Mouse (Mus musculus): ENCODE measurements around the gene Aebp2. TPM values are rescaled to one million over a fixed set of nuclear protein-coding genes. Genes with fewer than 3 reads are reported as not detected.
"Not testable (repeated sequence)": the region's sequence is repeated elsewhere in the genome, so short reads cannot be mapped to it uniquely, and the experiment has no call there.

The Aebp2 gene
- total and polyA plus RNA-seq, 2 experiments from 2014 or later = 5.2 to 14.8 TPM

DNA sequence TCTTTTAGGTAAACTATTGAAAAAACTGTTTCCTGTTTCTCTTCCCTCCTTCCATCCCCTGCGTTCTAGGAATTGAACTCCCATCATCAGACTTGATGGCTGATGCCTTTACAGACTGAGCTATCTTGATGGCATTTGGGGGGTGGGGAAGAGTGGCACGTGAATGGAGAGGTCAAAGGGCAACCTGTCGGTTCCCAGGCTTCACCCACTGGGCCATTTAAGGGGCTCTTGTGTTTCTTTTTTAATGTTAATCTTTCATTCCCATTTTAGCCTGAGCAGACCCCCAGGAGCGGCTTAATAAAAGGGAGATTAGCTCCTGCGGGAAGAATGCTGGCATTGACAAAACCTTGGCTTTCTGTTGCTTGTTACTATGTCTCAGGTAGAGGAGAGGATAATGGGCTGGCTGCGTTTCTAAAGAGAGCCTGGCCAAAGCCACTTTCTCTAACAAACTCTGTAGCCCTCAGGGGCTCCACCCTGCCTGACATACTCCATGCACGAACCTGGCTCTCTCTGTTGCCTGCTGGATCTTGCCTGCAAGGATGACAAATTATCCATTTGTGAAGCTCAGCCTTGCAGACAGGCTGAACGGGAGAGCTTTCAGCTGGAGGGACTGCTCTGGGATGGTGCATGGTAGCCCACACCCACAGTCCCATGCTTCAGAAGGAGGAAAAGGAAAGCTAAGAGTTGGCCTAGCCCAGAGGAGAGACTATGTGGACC lies 19.1 kb upstream of the Aebp2 start:
- Histone ChIP-seq H3K36me3 (replicated peaks; ENCODE audit: control insufficient read depth, insufficient read depth, low read length) (no peaks in the 10 kb centered on the region), H3K4me1 (ENCODE audit: control insufficient read depth, insufficient read depth) (no peaks in the 10 kb centered on the region), H3K9me3 (replicated peaks; ENCODE audit: control insufficient read depth, low read length) (no peaks in the 10 kb centered on the region), H3K27ac (ENCODE audit: low read depth) (no peak overlapping the region), H3K4me2 (ENCODE audit: low read depth, low read length) (no peak overlapping the region), H3K9ac (replicated peaks; ENCODE audit: low read depth, low read length) (no peak overlapping the region), H3K4me3 (ENCODE audit: low read depth, low read length) (no peak overlapping the region), H3K27me3 (ENCODE audit: control insufficient read depth, insufficient read depth, low read length) (no peaks in the 10 kb centered on the region)
- DNase-seq (ENCODE audit: low spot score) (no peak), ATAC-seq (ENCODE audit: insufficient read depth, low read depth) (no peak)
- no peak for TF ChIP-seq EP300 (IDR thresholded peaks at IDR 0.05; ENCODE audit: low read depth)
- TF ChIP-seq CTCF (IDR thresholded peaks at IDR 0.05; ENCODE audit: low read depth) = no peak
- 31% methylated on average over 8 of the region's 8 CpGs for whole genome bisulfite sequencing

DNA sequence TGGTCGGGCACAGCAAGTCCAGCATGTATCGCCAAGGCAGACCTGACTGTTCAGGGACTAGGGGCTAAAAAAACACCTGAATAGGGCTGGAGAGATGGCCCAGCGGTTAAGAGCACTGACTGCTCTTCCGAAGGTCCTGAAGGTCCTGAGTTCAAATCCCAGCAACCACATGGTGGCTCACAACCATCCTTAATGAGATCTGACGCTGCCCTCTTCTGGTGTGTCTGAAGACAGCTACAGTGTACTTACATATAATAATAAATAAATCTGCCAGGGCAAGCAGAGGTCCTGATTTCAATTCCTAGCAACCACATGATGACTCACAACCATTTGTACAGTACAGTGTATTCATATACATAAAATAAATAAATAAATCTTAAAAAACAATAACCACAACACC lies 17.3 kb upstream of the Aebp2 start:
- not testable (repeated sequence) for DNase-seq (ENCODE audit: low spot score); H3K9me3 ChIP-seq (replicated peaks; ENCODE audit: control insufficient read depth, low read length); H3K36me3 ChIP-seq (replicated peaks; ENCODE audit: control insufficient read depth, insufficient read depth, low read length); H3K4me3 ChIP-seq (ENCODE audit: low read depth, low read length); ATAC-seq (ENCODE audit: insufficient read depth, low read depth); H3K27ac ChIP-seq (ENCODE audit: low read depth); H3K9ac ChIP-seq (replicated peaks; ENCODE audit: low read depth, low read length); H3K4me2 ChIP-seq (ENCODE audit: low read depth, low read length); H3K27me3 ChIP-seq (ENCODE audit: control insufficient read depth, insufficient read depth, low read length); H3K4me1 ChIP-seq (ENCODE audit: control insufficient read depth, insufficient read depth)
- WGBS = 92% methylated on average over 5 of the region's 5 CpGs

DNA sequence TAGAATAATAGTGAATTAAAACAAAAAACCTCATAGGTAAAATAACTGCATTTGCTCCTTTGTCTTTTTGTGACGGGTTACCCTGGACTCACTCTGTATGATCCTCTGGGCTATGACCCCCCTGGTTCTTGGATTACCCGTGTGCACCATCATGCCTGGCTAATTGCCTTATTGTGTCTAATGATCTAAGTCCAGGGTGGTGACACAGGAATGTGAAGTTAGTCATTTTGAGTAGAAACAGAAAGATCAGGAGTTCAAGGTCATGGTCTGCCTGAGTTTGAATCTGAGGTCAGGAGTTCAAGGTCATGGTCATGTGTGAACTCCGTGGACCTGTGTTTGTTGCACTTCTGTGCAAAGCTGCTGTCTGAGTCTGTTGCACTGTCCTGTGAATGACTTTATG lies 16.7 kb upstream of the Aebp2 start:
- no peak for ATAC-seq (ENCODE audit: insufficient read depth, low read depth)
- WGBS = 66% methylated on average over 3 of the region's 3 CpGs

GRCm38 (mm10) chr6:140606534-140606933 lies 15.9 kb upstream of the Aebp2 start:
- no peaks in the 10 kb centered on the region for H3K9me3 ChIP-seq (replicated peaks; ENCODE audit: control insufficient read depth, low read length)
- H3K27me3 ChIP-seq (ENCODE audit: control insufficient read depth, insufficient read depth, low read length) = no peaks in the 10 kb centered on the region
- no peak overlapping the region for H3K9ac ChIP-seq (replicated peaks; ENCODE audit: low read depth, low read length)
- DNase-seq (ENCODE audit: low spot score) (no peak), ATAC-seq (ENCODE audit: insufficient read depth, low read depth) (no peak)
- 80% methylated on average over 10 of the region's 10 CpGs for WGBS
- H3K27ac ChIP-seq (ENCODE audit: low read depth) = no peak overlapping the region
- H3K36me3 ChIP-seq (replicated peaks; ENCODE audit: control insufficient read depth, insufficient read depth, low read length) = no peaks in the 10 kb centered on the region
- H3K4me1 ChIP-seq (ENCODE audit: control insufficient read depth, insufficient read depth) = 0 out of 2 replicates have a peak, but pooled peaks cover 1% of the 10 kb centered on the region
- H3K4me3 ChIP-seq (ENCODE audit: low read depth, low read length) = no peak overlapping the region
- no peak overlapping the region for H3K4me2 ChIP-seq (ENCODE audit: low read depth, low read length)
- TF ChIP-seq CTCF (IDR thresholded peaks at IDR 0.05; ENCODE audit: low read depth) (no peak), EP300 (IDR thresholded peaks at IDR 0.05; ENCODE audit: low read depth) (no peak)

More for the DNA sequence above, 16.7 kb upstream of the Aebp2 start:
- H3K4me1 ChIP-seq (ENCODE audit: control insufficient read depth, insufficient read depth) = no peaks in the 10 kb centered on the region
- no peak overlapping the region for H3K4me2 ChIP-seq (ENCODE audit: low read depth, low read length)
- H3K27ac ChIP-seq (ENCODE audit: low read depth) = no peak overlapping the region
- no peaks in the 10 kb centered on the region for H3K9me3 ChIP-seq (replicated peaks; ENCODE audit: control insufficient read depth, low read length)
- no peaks in the 10 kb centered on the region for H3K27me3 ChIP-seq (ENCODE audit: control insufficient read depth, insufficient read depth, low read length)
- no peaks in the 10 kb centered on the region for H3K36me3 ChIP-seq (replicated peaks; ENCODE audit: control insufficient read depth, insufficient read depth, low read length)
- DNase-seq (ENCODE audit: low spot score) = no peak
- H3K9ac ChIP-seq (replicated peaks; ENCODE audit: low read depth, low read length) = no peak overlapping the region
- TF ChIP-seq CTCF (IDR thresholded peaks at IDR 0.05; ENCODE audit: low read depth) = no peak
- no peak overlapping the region for H3K4me3 ChIP-seq (ENCODE audit: low read depth, low read length)

DNA sequence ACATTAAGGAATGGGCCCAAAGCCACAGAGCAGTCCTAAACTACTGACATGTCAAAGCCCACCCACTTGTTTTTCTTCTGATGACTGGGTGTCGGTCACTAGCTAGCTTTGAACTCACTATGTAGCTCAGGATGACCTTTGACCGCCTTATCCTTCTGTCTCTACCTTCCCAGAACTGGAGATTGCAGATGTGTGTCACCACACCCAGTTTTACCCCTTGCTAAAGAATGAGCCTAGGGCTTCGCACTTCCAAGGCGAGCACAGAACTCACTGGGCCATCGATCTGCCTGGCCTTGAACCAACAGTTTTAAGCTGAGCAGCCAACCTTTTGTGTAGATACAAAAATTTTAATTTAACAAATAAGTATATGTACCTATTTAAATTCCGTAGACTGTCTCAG lies 13.8 kb upstream of the Aebp2 start:
- 93% methylated on average over 6 of the region's 6 CpGs for WGBS
- Histone ChIP-seq H3K9ac (replicated peaks; ENCODE audit: low read depth, low read length) (no peak overlapping the region), H3K27ac (ENCODE audit: low read depth) (no peak overlapping the region), H3K27me3 (ENCODE audit: control insufficient read depth, insufficient read depth, low read length) (no peaks in the 10 kb centered on the region), H3K4me1 (ENCODE audit: control insufficient read depth, insufficient read depth) (0 out of 2 replicates have a peak, but pooled peaks cover 10% of the 10 kb centered on the region), H3K4me3 (ENCODE audit: low read depth, low read length) (no peak overlapping the region), H3K9me3 (replicated peaks; ENCODE audit: control insufficient read depth, low read length) (no peaks in the 10 kb centered on the region), H3K36me3 (replicated peaks; ENCODE audit: control insufficient read depth, insufficient read depth, low read length) (no peaks in the 10 kb centered on the region), H3K4me2 (ENCODE audit: low read depth, low read length) (no peak overlapping the region)
- no peak for TF ChIP-seq CTCF (IDR thresholded peaks at IDR 0.05; ENCODE audit: low read depth)
- no peak for TF ChIP-seq EP300 (IDR thresholded peaks at IDR 0.05; ENCODE audit: low read depth)
- no peak for DNase-seq (ENCODE audit: low spot score)
- no peak for ATAC-seq (ENCODE audit: insufficient read depth, low read depth)

DNA sequence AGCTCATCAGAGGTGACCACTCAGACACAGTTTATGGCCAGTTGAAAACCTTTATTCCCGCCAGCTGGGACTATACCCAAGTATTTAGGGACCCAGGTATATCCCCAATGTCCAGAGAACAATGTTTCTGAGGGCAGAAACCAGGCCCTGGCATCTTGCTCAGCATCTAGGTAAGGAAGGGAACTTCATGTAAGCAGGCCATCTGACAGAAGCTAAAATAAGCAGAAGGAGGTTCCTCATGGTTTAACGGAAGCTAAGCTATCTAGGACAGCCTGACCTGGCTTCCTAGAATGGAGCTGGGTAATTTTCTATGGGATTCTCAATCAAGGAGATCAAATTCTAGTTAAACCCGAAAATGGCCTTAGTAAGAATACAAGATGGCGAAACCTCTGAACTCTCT lies 12.9 kb upstream of the Aebp2 start:
- Histone ChIP-seq H3K27ac (ENCODE audit: low read depth) (no peak overlapping the region), H3K9me3 (replicated peaks; ENCODE audit: control insufficient read depth, low read length) (no peaks in the 10 kb centered on the region), H3K36me3 (replicated peaks; ENCODE audit: control insufficient read depth, insufficient read depth, low read length) (no peaks in the 10 kb centered on the region), H3K4me3 (ENCODE audit: low read depth, low read length) (no peak overlapping the region), H3K4me2 (ENCODE audit: low read depth, low read length) (no peak overlapping the region), H3K9ac (replicated peaks; ENCODE audit: low read depth, low read length) (no peak overlapping the region), H3K4me1 (ENCODE audit: control insufficient read depth, insufficient read depth) (0 out of 2 replicates have a peak, but pooled peaks cover 10% of the 10 kb centered on the region), H3K27me3 (ENCODE audit: control insufficient read depth, insufficient read depth, low read length) (no peaks in the 10 kb centered on the region)
- ATAC-seq (ENCODE audit: insufficient read depth, low read depth) = no peak
- TF ChIP-seq EP300 (IDR thresholded peaks at IDR 0.05; ENCODE audit: low read depth) (no peak), CTCF (IDR thresholded peaks at IDR 0.05; ENCODE audit: low read depth) (no peak)
- 81% methylated on average over 4 of the region's 4 CpGs for WGBS
- no peak for DNase-seq (ENCODE audit: low spot score)

All from heart, postnatal 0 days (tissue).